ENCODE assay signal across 11 mouse cellular contexts in the genomic region with DNA sequence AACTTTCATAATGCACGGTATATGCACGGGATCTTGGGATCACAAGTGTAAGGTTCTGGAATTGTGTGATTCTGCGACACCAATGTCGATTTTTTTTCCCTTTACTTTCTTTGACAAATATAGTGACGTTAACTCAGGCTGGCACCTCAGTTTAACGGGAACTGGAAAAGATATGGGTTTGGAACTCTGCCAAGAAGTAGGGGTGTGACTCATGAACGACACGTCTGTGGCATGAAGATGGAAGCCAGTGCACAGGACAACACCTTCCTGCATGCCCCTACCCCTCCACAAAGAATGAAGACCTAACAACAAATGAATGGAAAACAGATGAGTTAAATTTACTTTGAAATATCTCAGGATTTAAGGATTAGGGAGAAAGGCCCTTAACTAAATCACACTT.
"Had no signal": no experiment of that assay in that cellular context is flagged by ENCODE, and none has a peak within 500 bp of the region (broad histone marks: within the 10 kb centered on the region; RNA-seq: fewer than 3 reads in every experiment).

No protein-coding gene starts in this region.

- H3K4me3 ChIP-seq: limb, embryonic 12.5 days; liver, embryonic 13.5 days; midbrain, embryonic 13.5 days; stomach, embryonic 15.5 days had no signal

- ATAC-seq: intestine, postnatal 0 days; liver, postnatal 0 days; midbrain, embryonic 13.5 days had no signal

- H3K27ac ChIP-seq: limb, embryonic 12.5 days; liver, embryonic 13.5 days; macrophage; midbrain, embryonic 13.5 days; stomach, embryonic 15.5 days had no signal

- H3K4me1 ChIP-seq: limb, embryonic 12.5 days; liver, embryonic 13.5 days; midbrain, embryonic 13.5 days; stomach, embryonic 15.5 days had no signal

- H3K4me2 ChIP-seq: limb, embryonic 12.5 days; liver, embryonic 13.5 days; midbrain, embryonic 13.5 days; stomach, embryonic 15.5 days had no signal

- H3K36me3 ChIP-seq: limb, embryonic 12.5 days; liver, embryonic 13.5 days; stomach, embryonic 15.5 days had no signal

- H3K9ac ChIP-seq: limb, embryonic 12.5 days; liver, embryonic 13.5 days; liver, postnatal 0 days; midbrain, embryonic 13.5 days; stomach, embryonic 15.5 days had no signal

- H3K27me3 ChIP-seq: limb, embryonic 12.5 days; liver, embryonic 13.5 days; midbrain, embryonic 13.5 days; stomach, embryonic 15.5 days had no signal

- DNase-seq: kidney, adult 8-10 months; kidney, postnatal 25 days; liver; liver, embryonic 13.5 days; liver, postnatal 0 days; thymus, postnatal 14 days had no signal

- H3K9me3 ChIP-seq: limb, embryonic 12.5 days; liver, embryonic 13.5 days; midbrain, embryonic 13.5 days; stomach, embryonic 15.5 days had no signal
